Mouse (Mus musculus): ENCODE data around the gene Cyp2b19. TPM values are rescaled to one million over a fixed set of nuclear protein-coding genes. Genes with fewer than 3 reads are reported as not detected.

Gene Cyp2b19
- 0.09 TPM in 1 of 2 replicates, not detected in the other for polyA plus RNA-seq (2014; fragmentation: Nextera tagmentation; extraction: Ambion mirVana)

GRCm38 (mm10) chr7:26756842-26757241 lies at the start of gene Cyp2b19:
TSS of gene Cyp2b19 (plus strand) at chr7:26757142.
- 86% methylated on average over 2 of the region's 2 CpGs for WGBS
- Histone ChIP-seq H3K9ac (ENCODE audit: low read length) (no peak within 1 kb of the TSS), H3K27ac (ENCODE audit: low read depth, low read length) (no peak within 1 kb of the TSS), H3K4me1 (replicated peaks; ENCODE audit: control insufficient read depth, insufficient read depth, low read length) (no peaks in the 10 kb centered on the region), H3K9me3 (ENCODE audit: control insufficient read depth, low read length) (no peaks in the 10 kb centered on the region; the same call in 1 of the 2 replicates), H3K27me3 (ENCODE audit: control insufficient read depth, insufficient read depth, low read length) (no peaks in the 10 kb centered on the region), H3K4me2 (ENCODE audit: low read depth, low read length, severe bottlenecking) (no peak within 1 kb of the TSS), H3K4me3 (ENCODE audit: low read depth, low read length) (no peak within 1 kb of the TSS), H3K36me3 (ENCODE audit: control insufficient read depth, insufficient read depth, low read length) (no peaks in the 10 kb centered on the region)
- DNase-seq (ENCODE audit: low spot score): no peak
- no peak for ATAC-seq (replicated peaks; ENCODE audit: low FRiP score)

GRCm38 (mm10) chr7:26711061-26711460 lies 45.9 kb upstream of the Cyp2b19 start:
- H3K27me3 ChIP-seq (ENCODE audit: control insufficient read depth, insufficient read depth, low read length): no peaks in the 10 kb centered on the region
- H3K4me1 ChIP-seq (replicated peaks; ENCODE audit: control insufficient read depth, insufficient read depth, low read length): no peaks in the 10 kb centered on the region
- no peak overlapping the region for H3K27ac ChIP-seq (ENCODE audit: low read depth, low read length)
- H3K4me3 ChIP-seq (ENCODE audit: low read depth, low read length): no peak overlapping the region
- no peak overlapping the region for H3K4me2 ChIP-seq (ENCODE audit: low read depth, low read length, severe bottlenecking)
- H3K36me3 ChIP-seq (ENCODE audit: control insufficient read depth, insufficient read depth, low read length): no peaks in the 10 kb centered on the region
- no peak overlapping the region for H3K9ac ChIP-seq (ENCODE audit: low read length)
- DNase-seq (ENCODE audit: low spot score): no peak
- H3K9me3 ChIP-seq (ENCODE audit: control insufficient read depth, low read length): no peaks in the 10 kb centered on the region; the same call in 1 of the 2 replicates
- 89% methylated on average over 11 of the region's 11 CpGs for WGBS
- ATAC-seq (replicated peaks; ENCODE audit: low FRiP score): no peak

- no peak overlapping the region for H3K4me2 ChIP-seq (ENCODE audit: low read depth, low read length, severe bottlenecking)
- DNase-seq (ENCODE audit: low spot score) (no peak), ATAC-seq (replicated peaks; ENCODE audit: low FRiP score) (no peak)
- H3K36me3 ChIP-seq (ENCODE audit: control insufficient read depth, insufficient read depth, low read length): no peaks in the 10 kb centered on the region
- no peaks in the 10 kb centered on the region for H3K4me1 ChIP-seq (replicated peaks; ENCODE audit: control insufficient read depth, insufficient read depth, low read length)
- no peaks in the 10 kb centered on the region for H3K27me3 ChIP-seq (ENCODE audit: control insufficient read depth, insufficient read depth, low read length)
- H3K9me3 ChIP-seq (ENCODE audit: control insufficient read depth, low read length): no peaks in the 10 kb centered on the region
- no peak overlapping the region for H3K27ac ChIP-seq (ENCODE audit: low read depth, low read length)
- no peak overlapping the region for H3K4me3 ChIP-seq (ENCODE audit: low read depth, low read length)
- no peak overlapping the region for H3K9ac ChIP-seq (ENCODE audit: low read length)
These were observed 18.0 kb upstream of the Cyp2b19 start for GRCm38 (mm10) chr7:26738940-26739339.

GRCm38 (mm10) chr7:26743948-26744347 lies 13.0 kb upstream of the Cyp2b19 start:
- Histone ChIP-seq H3K27ac (ENCODE audit: low read depth, low read length) (no peak overlapping the region), H3K4me3 (ENCODE audit: low read depth, low read length) (no peak overlapping the region), H3K27me3 (ENCODE audit: control insufficient read depth, insufficient read depth, low read length) (no peaks in the 10 kb centered on the region), H3K9me3 (ENCODE audit: control insufficient read depth, low read length) (no peaks in the 10 kb centered on the region), H3K4me2 (ENCODE audit: low read depth, low read length, severe bottlenecking) (no peak overlapping the region), H3K4me1 (replicated peaks; ENCODE audit: control insufficient read depth, insufficient read depth, low read length) (no peaks in the 10 kb centered on the region), H3K36me3 (ENCODE audit: control insufficient read depth, insufficient read depth, low read length) (no peaks in the 10 kb centered on the region), H3K9ac (ENCODE audit: low read length) (no peak overlapping the region)
- 76% methylated on average over 4 of the region's 4 CpGs for WGBS
- DNase-seq (ENCODE audit: low spot score) (no peak), ATAC-seq (replicated peaks; ENCODE audit: low FRiP score) (no peak)

- WGBS: 80% methylated on average over 1 of the region's 1 CpGs
- DNase-seq (ENCODE audit: low spot score) (no peak), ATAC-seq (replicated peaks; ENCODE audit: low FRiP score) (no peak)
- Histone ChIP-seq H3K4me2 (ENCODE audit: low read depth, low read length, severe bottlenecking) (no peak overlapping the region), H3K4me1 (replicated peaks; ENCODE audit: control insufficient read depth, insufficient read depth, low read length) (no peaks in the 10 kb centered on the region), H3K9ac (ENCODE audit: low read length) (no peak overlapping the region), H3K27ac (ENCODE audit: low read depth, low read length) (no peak overlapping the region), H3K36me3 (ENCODE audit: control insufficient read depth, insufficient read depth, low read length) (no peaks in the 10 kb centered on the region), H3K9me3 (ENCODE audit: control insufficient read depth, low read length) (no peaks in the 10 kb centered on the region), H3K27me3 (ENCODE audit: control insufficient read depth, insufficient read depth, low read length) (no peaks in the 10 kb centered on the region), H3K4me3 (ENCODE audit: low read depth, low read length) (no peak overlapping the region)
These were observed 11.5 kb upstream of the Cyp2b19 start for GRCm38 (mm10) chr7:26745486-26745885.

- 63% methylated on average over 1 of the region's 1 CpGs for WGBS
- no peak overlapping the region for H3K27ac ChIP-seq (ENCODE audit: low read depth, low read length)
- H3K9ac ChIP-seq (ENCODE audit: low read length): no peak overlapping the region
- H3K36me3 ChIP-seq (ENCODE audit: control insufficient read depth, insufficient read depth, low read length): no peaks in the 10 kb centered on the region
- H3K4me3 ChIP-seq (ENCODE audit: low read depth, low read length): no peak overlapping the region
- no peaks in the 10 kb centered on the region for H3K9me3 ChIP-seq (ENCODE audit: control insufficient read depth, low read length)
- DNase-seq (ENCODE audit: low spot score) (no peak), ATAC-seq (replicated peaks; ENCODE audit: low FRiP score) (no peak)
- H3K4me2 ChIP-seq (ENCODE audit: low read depth, low read length, severe bottlenecking): no peak overlapping the region
- H3K27me3 ChIP-seq (ENCODE audit: control insufficient read depth, insufficient read depth, low read length): no peaks in the 10 kb centered on the region
- H3K4me1 ChIP-seq (replicated peaks; ENCODE audit: control insufficient read depth, insufficient read depth, low read length): no peaks in the 10 kb centered on the region
These were observed 10.1 kb downstream of the Cyp2b19 start for GRCm38 (mm10) chr7:26767084-26767483.

GRCm38 (mm10) chr7:26769881-26770470 lies 13.0 kb downstream of the Cyp2b19 start:
- Histone ChIP-seq H3K4me1 (replicated peaks; ENCODE audit: control insufficient read depth, insufficient read depth, low read length) (no peaks in the 10 kb centered on the region), H3K9ac (ENCODE audit: low read length) (no peak overlapping the region), H3K27ac (ENCODE audit: low read depth, low read length) (no peak overlapping the region), H3K9me3 (ENCODE audit: control insufficient read depth, low read length) (no peaks in the 10 kb centered on the region), H3K4me3 (ENCODE audit: low read depth, low read length) (no peak overlapping the region), H3K27me3 (ENCODE audit: control insufficient read depth, insufficient read depth, low read length) (no peaks in the 10 kb centered on the region), H3K36me3 (ENCODE audit: control insufficient read depth, insufficient read depth, low read length) (no peaks in the 10 kb centered on the region), H3K4me2 (ENCODE audit: low read depth, low read length, severe bottlenecking) (no peak overlapping the region)
- WGBS: 74% methylated on average over 9 of the region's 9 CpGs
- ATAC-seq (replicated peaks; ENCODE audit: low FRiP score): no peak
- no peak for DNase-seq (ENCODE audit: low spot score)

GRCm38 (mm10) chr7:26772866-26773586 lies 16.1 kb downstream of the Cyp2b19 start:
- no peak overlapping the region for H3K4me2 ChIP-seq (ENCODE audit: low read depth, low read length, severe bottlenecking)
- no peaks in the 10 kb centered on the region for H3K9me3 ChIP-seq (ENCODE audit: control insufficient read depth, low read length)
- no peak overlapping the region for H3K9ac ChIP-seq (ENCODE audit: low read length)
- no peaks in the 10 kb centered on the region for H3K4me1 ChIP-seq (replicated peaks; ENCODE audit: control insufficient read depth, insufficient read depth, low read length)
- no peak for ATAC-seq (replicated peaks; ENCODE audit: low FRiP score)
- H3K27ac ChIP-seq (ENCODE audit: low read depth, low read length): no peak overlapping the region
- DNase-seq (ENCODE audit: low spot score): no peak
- no peaks in the 10 kb centered on the region for H3K36me3 ChIP-seq (ENCODE audit: control insufficient read depth, insufficient read depth, low read length)
- no peaks in the 10 kb centered on the region for H3K27me3 ChIP-seq (ENCODE audit: control insufficient read depth, insufficient read depth, low read length)
- H3K4me3 ChIP-seq (ENCODE audit: low read depth, low read length): no peak overlapping the region
- WGBS: 73% methylated on average over 3 of the region's 3 CpGs

GRCm38 (mm10) chr7:26775866-26776265 lies 18.9 kb downstream of the Cyp2b19 start:
- Histone ChIP-seq H3K27ac (ENCODE audit: low read depth, low read length) (no peak overlapping the region), H3K36me3 (ENCODE audit: control insufficient read depth, insufficient read depth, low read length) (no peaks in the 10 kb centered on the region), H3K9ac (ENCODE audit: low read length) (no peak overlapping the region), H3K27me3 (ENCODE audit: control insufficient read depth, insufficient read depth, low read length) (no peaks in the 10 kb centered on the region), H3K4me1 (replicated peaks; ENCODE audit: control insufficient read depth, insufficient read depth, low read length) (no peaks in the 10 kb centered on the region), H3K4me2 (ENCODE audit: low read depth, low read length, severe bottlenecking) (no peak overlapping the region), H3K4me3 (ENCODE audit: low read depth, low read length) (no peak overlapping the region), H3K9me3 (ENCODE audit: control insufficient read depth, low read length) (no peaks in the 10 kb centered on the region)
- no peak for ATAC-seq (replicated peaks; ENCODE audit: low FRiP score)
- DNase-seq (ENCODE audit: low spot score): no peak
- 5% methylated on average over 4 of the region's 6 CpGs for WGBS
